Mouse (Mus musculus) common myeloid progenitor, adult 5-6 weeks (primary cell): ENCODE results near the gene Mrnip. TPM values are rescaled to one million over a fixed set of nuclear protein-coding genes. Genes with fewer than 3 reads are reported as not detected.

Experiments used
- ATAC-seq: replicated peaks from 2 replicates; pipeline ENCODE4 v1.8.0; 2016; ENCODE audit warnings: low read depth, mild to moderate bottlenecking, moderate TSS enrichment, inconsistent platforms; ENCODE audit not compliant: poor library complexity, severe bottlenecking
- total RNA-seq: library from RNA; stranded (forward); fragments of 200-1000, 187-1606 nt; gene quantifications from 2 replicates; pipeline ENCODE4 v1.2.3, GENCODE M21; 2017

Mrnip gene
- total RNA-seq, 1 experiment from 2014 or later, result 11.9 TPM

GRCm38 (mm10) chr11:50238821-50239791 is 64.9 kb downstream of the Mrnip start:
- no peak for ATAC-seq

- ATAC-seq, result peak; percentile 57
Measured at GRCm38 (mm10) chr11:50240235-50240911, 66.1 kb downstream of the Mrnip start.

GRCm38 (mm10) chr11:50243926-50244325 is 69.7 kb downstream of the Mrnip start:
- no peak for ATAC-seq

- no peak for ATAC-seq
Measured at GRCm38 (mm10) chr11:50245269-50245668, 71.0 kb downstream of the Mrnip start.

- ATAC-seq, result no peak
Measured at GRCm38 (mm10) chr11:50248473-50249171, 74.4 kb downstream of the Mrnip start.

Other genes with a start within 250 kb of the Mrnip start
- gene Rnf130, start 149.1 kb upstream of the Mrnip start, total RNA-seq, result 226 and 240 TPM in 2 replicates
- 55.6 and 56.0 TPM in 2 replicates for gene Tbc1d9b, start 43.0 kb upstream of the Mrnip start, total RNA-seq
- gene Sqstm1, start 36.4 kb downstream of the Mrnip start, total RNA-seq, result 246 and 349 TPM in 2 replicates
- gene Mgat4b, start 36.4 kb downstream of the Mrnip start, total RNA-seq, result 14.1 and 16.4 TPM in 2 replicates
- gene Ltc4s, start 64.2 kb downstream of the Mrnip start, total RNA-seq, result 3.6 and 5.0 TPM in 2 replicates
- 6.4 and 9.0 TPM in 2 replicates for gene Maml1, start 117.9 kb downstream of the Mrnip start, total RNA-seq
- 1,004 and 1,241 TPM in 2 replicates for gene Canx, start 151.2 kb downstream of the Mrnip start, total RNA-seq
- not detected in 2 replicates for gene Cby3, start 180.0 kb downstream of the Mrnip start, total RNA-seq
- 987 and 1,045 TPM in 2 replicates for gene Hnrnph1, start 202.5 kb downstream of the Mrnip start, total RNA-seq